Mouse (Mus musculus) liver, embryonic 13.5 days (tissue): ENCODE measurements around the gene Fem1b. TPM values are rescaled to one million over a fixed set of nuclear protein-coding genes. Genes with fewer than 3 reads are reported as not detected.
"Not testable (repeated sequence)": the region's sequence is repeated elsewhere in the genome, so short reads cannot be mapped to it uniquely, and the experiment has no call there.

Experiments used
- ATAC-seq: fragments of 200-750 bp; cut with Nextera tagmentation; 2 replicates; pipeline ENCODE4 v1.8.0; 2017; ENCODE audit warnings: low read depth, mild to moderate bottlenecking, moderate number of reproducible peaks, moderate library complexity
- DNase-seq: peaks from one replicate; pipeline ENCODE4 v3.0.0; 2022
- H3K27ac ChIP-seq: fragments of 300-500 bp; sonication (generic); 2 replicates; pipeline ENCODE4 v1.5.1; 2015; ENCODE audit warnings: moderate library complexity, mild to moderate bottlenecking, inconsistent platforms
- H3K27me3 ChIP-seq: fragments of 300-500 bp; sonication (generic); 2 replicates; pipeline ENCODE4 v1.6.1; 2015; ENCODE audit warnings: mild to moderate bottlenecking, inconsistent platforms
- H3K36me3 ChIP-seq: fragments of 300-500 bp; sonication (generic); 2 replicates; pipeline ENCODE4 v1.6.1; 2015; ENCODE audit warnings: mild to moderate bottlenecking, inconsistent platforms
- H3K4me1 ChIP-seq: fragments of 300-500 bp; sonication (generic); replicated peaks from 2 replicates; pipeline ENCODE4 v1.6.1; 2015; ENCODE audit warnings: inconsistent platforms
- H3K4me2 ChIP-seq: fragments of 300-500 bp; sonication (generic); 2 replicates; pipeline ENCODE4 v1.6.1; 2015; ENCODE audit warnings: inconsistent platforms, mild to moderate bottlenecking, moderate library complexity
- H3K4me3 ChIP-seq: fragments of 300-500 bp; sonication (generic); replicated peaks from 2 replicates; pipeline ENCODE4 v1.5.1; 2015; ENCODE audit warnings: mild to moderate bottlenecking, inconsistent platforms
- H3K9ac ChIP-seq: fragments of 300-500 bp; sonication (generic); 2 replicates; pipeline ENCODE4 v1.6.1; 2015; ENCODE audit warnings: mild to moderate bottlenecking, inconsistent platforms
- H3K9me3 ChIP-seq: fragments of 300-500 bp; sonication (generic); replicated peaks from 2 replicates; pipeline ENCODE4 v1.6.1; 2016; ENCODE audit warnings: inconsistent platforms
- WGBS: fragments of 180-500 bp; shearing (Covaris S2); methylation state at CpG from one replicate; pipeline ENCODE4 v1.1.7; 2015; ENCODE audit not compliant: insufficient replicate concordance; 5-methylcytosine and 5-hydroxymethylcytosine counted together
- polyA plus RNA-seq: library from polyadenylated mRNA; unstranded; fragments of >200 nt; fragmentation: Nextera tagmentation; extraction: Ambion mirVana; gene quantifications from 2 replicates; pipeline ENCODE4 v1.2.1, GENCODE M21; 2015

Fem1b gene
- polyA plus RNA-seq, 1 experiment from 2014 or later = 9.4 TPM

GRCm38 (mm10) chr9:62812216-62813049 is 699 bp upstream of the Fem1b start:
- Histone ChIP-seq H3K27ac (peak overlapping the region; percentile 93), H3K36me3 (0 out of 2 replicates have a peak, but pooled peaks cover 5% of the 10 kb centered on the region), H3K9ac (peak overlapping the region; percentile 97), H3K27me3 (no peaks in the 10 kb centered on the region), H3K9me3 (no peaks in the 10 kb centered on the region), H3K4me1 (peaks cover 43% of the 10 kb centered on the region), H3K4me3 (peak overlapping the region; percentile 87), H3K4me2 (peak overlapping the region; percentile 92)
- WGBS = 25% methylated on average over 14 of the region's 14 CpGs
- no peak for ATAC-seq
- DNase-seq = no peak

GRCm38 (mm10) chr9:62810543-62811515 is 905 bp downstream of the Fem1b start:
- peak; percentile 73 for ATAC-seq
- no peaks in the 10 kb centered on the region for H3K9me3 ChIP-seq
- H3K27me3 ChIP-seq = no peaks in the 10 kb centered on the region
- DNase-seq = peak; percentile 63
- H3K4me3 ChIP-seq = peak overlapping the region; percentile 87
- H3K36me3 ChIP-seq = 0 out of 2 replicates have a peak, but pooled peaks cover 7% of the 10 kb centered on the region
- peak overlapping the region; percentile 92 for H3K4me2 ChIP-seq
- under 1% methylated on average over 58 of the region's 58 CpGs for WGBS
- H3K27ac ChIP-seq = peak overlapping the region; percentile 93
- H3K9ac ChIP-seq = peak overlapping the region; percentile 97
- peaks cover 50% of the 10 kb centered on the region for H3K4me1 ChIP-seq

DNA sequence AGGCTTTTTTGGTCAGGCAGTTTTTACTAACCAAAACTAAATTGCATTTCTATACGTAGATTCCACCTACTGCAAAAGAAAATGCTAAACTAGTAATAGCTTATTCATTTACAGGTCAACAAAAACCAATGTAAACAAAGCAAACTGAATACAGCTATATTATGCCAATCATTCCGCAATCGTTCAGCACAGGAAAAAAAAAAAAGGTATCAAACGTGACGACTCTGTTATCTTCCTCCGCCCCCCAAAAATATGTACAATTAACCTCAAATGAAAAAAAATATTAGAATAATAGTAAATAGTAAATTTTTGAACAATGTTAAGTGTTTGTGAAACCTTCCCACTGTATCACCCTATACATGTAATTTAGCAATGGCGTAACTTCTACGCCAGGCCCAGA is 1.6 kb downstream of the Fem1b start:
- Histone ChIP-seq H3K36me3 (0 out of 2 replicates have a peak, but pooled peaks cover 10% of the 10 kb centered on the region), H3K4me3 (peak overlapping the region; percentile 87), H3K4me1 (peaks cover 55% of the 10 kb centered on the region), H3K9me3 (no peaks in the 10 kb centered on the region), H3K4me2 (peak overlapping the region; percentile 92), H3K9ac (peak overlapping the region; percentile 97), H3K27me3 (no peaks in the 10 kb centered on the region), H3K27ac (peak overlapping the region; percentile 93)
- 11% methylated on average over 8 of the region's 8 CpGs for WGBS
- ATAC-seq (no peak), DNase-seq (no peak)

DNA sequence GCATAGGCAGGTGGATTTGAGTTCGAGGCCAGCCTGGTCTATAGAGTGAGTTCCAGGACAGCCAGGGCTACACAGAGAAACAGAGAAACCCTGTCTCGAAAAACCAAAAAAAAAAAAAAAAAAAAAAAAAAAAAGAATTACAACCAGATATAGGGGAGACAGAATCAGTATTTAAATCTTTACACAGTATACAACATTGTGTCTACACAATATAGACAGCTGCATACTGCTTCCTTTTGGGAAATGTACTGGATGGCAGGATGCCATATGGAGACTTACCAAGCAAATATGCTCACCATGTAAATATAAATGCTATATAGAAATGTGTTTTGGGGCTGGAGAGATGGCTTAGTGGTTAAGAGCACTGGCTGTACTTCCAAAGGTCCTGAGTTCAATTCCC is 12.5 kb downstream of the Fem1b start:
- DNase-seq, H3K4me1 ChIP-seq, H3K9ac ChIP-seq, H3K27ac ChIP-seq, H3K4me3 ChIP-seq, H3K27me3 ChIP-seq, ATAC-seq, H3K4me2 ChIP-seq, H3K9me3 ChIP-seq: not testable (repeated sequence)
- 77% methylated on average over 2 of the region's 2 CpGs for WGBS
- H3K36me3 ChIP-seq = peaks cover 57% of the 10 kb centered on the region

GRCm38 (mm10) chr9:62789856-62790255 is 21.9 kb downstream of the Fem1b start:
- H3K9me3 ChIP-seq = no peaks in the 10 kb centered on the region
- ATAC-seq = no peak

GRCm38 (mm10) chr9:62786721-62787120 is 25.0 kb downstream of the Fem1b start:
- H3K4me1 ChIP-seq = peaks cover 17% of the 10 kb centered on the region
- no peak for DNase-seq
- ATAC-seq = no peak

More at GRCm38 (mm10) chr9:62789856-62790255, 21.9 kb downstream of the Fem1b start:
- H3K4me2 ChIP-seq = no peak overlapping the region
- peaks cover 5% of the 10 kb centered on the region; the same call in 1 of the 2 replicates for H3K4me1 ChIP-seq
- 90% methylated on average over 12 of the region's 12 CpGs for WGBS
- H3K4me3 ChIP-seq = no peak overlapping the region
- H3K9ac ChIP-seq = no peak overlapping the region
- H3K27me3 ChIP-seq = no peaks in the 10 kb centered on the region
- H3K36me3 ChIP-seq = peaks cover 30% of the 10 kb centered on the region
- no peak for DNase-seq
- no peak overlapping the region for H3K27ac ChIP-seq

GRCm38 (mm10) chr9:62784233-62784632 is 27.5 kb downstream of the Fem1b start:
- no peak for ATAC-seq
- Histone ChIP-seq H3K4me3 (no peak overlapping the region), H3K27me3 (no peaks in the 10 kb centered on the region), H3K27ac (no peak overlapping the region), H3K9me3 (no peaks in the 10 kb centered on the region), H3K4me2 (no peak overlapping the region), H3K4me1 (peaks cover 17% of the 10 kb centered on the region), H3K36me3 (no peaks in the 10 kb centered on the region), H3K9ac (no peak overlapping the region)
- WGBS = 86% methylated on average over 2 of the region's 2 CpGs
- DNase-seq = no peak

More at GRCm38 (mm10) chr9:62786721-62787120, 25.0 kb downstream of the Fem1b start:
- Histone ChIP-seq H3K36me3 (peaks cover 4% of the 10 kb centered on the region; the same call in 1 of the 2 replicates), H3K9me3 (no peaks in the 10 kb centered on the region), H3K27ac (no peak overlapping the region), H3K4me3 (no peak overlapping the region), H3K4me2 (no peak overlapping the region), H3K9ac (no peak overlapping the region), H3K27me3 (no peaks in the 10 kb centered on the region)
- 69% methylated on average over 5 of the region's 5 CpGs for WGBS

DNA sequence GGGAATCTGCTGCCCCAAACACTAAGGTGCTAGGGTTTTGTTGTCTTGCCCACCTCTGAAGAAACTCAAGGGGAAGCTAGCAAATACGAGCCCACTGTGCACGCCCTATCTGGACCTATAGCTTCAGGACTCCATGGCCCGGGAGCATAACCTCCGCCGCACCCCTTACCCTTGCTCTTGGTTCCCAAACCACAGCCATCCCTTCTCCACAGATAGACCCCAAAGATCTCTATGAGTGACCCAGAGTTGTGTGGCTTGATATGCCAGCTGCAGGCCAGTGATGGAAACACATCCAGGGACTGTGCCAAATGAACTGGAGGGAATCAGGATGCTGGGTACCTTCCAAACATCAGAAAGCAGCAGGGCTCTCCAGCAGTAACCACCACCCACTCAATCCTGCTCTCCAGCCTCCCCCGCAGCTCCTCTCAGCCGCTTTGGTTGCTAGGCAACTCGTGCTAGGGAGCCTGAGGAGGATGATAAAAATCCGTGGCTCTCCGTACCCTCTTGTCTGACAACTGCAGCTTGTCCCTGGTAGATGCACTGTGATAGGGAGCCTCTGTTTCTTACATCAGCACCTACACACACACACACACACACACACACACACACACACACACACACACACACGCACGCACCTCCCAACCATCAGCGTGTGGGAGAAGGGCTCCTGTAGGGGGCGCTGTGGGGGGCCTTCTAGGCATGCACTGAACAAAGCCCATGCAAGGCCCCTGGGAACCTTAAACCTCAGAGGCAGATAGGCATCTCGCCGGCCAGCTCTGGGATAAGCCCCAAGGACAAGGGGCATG is 28.6 kb downstream of the Fem1b start:
- H3K9me3 ChIP-seq = no peaks in the 10 kb centered on the region
- no peaks in the 10 kb centered on the region for H3K36me3 ChIP-seq
- no peak overlapping the region for H3K9ac ChIP-seq
- H3K4me2 ChIP-seq = no peak overlapping the region
- WGBS = 39% methylated on average over 16 of the region's 16 CpGs
- no peak overlapping the region for H3K4me3 ChIP-seq
- no peaks in the 10 kb centered on the region for H3K27me3 ChIP-seq
- H3K27ac ChIP-seq = no peak overlapping the region
- H3K4me1 ChIP-seq = peaks cover 17% of the 10 kb centered on the region
- DNase-seq (peak; percentile 11), ATAC-seq (peak; percentile 58)

DNA sequence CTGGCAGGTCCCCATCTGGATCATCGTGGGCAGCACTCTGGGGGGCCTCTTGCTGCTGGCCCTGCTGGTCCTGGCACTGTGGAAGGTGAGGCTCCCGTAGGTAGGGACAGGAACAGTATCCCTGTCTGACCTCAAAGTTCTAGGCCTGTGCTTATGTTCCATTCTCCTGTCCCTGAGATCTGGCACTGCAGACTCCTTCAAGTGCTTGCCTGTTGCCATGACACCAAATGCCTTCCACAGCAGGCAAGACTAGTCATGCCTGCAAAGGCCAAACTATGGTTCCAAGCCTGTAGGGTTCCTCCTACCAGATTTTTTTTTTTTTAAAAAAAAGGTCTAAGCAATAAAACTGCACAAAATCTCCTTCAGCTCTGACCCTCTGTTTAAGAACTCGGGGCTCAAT is 29.8 kb downstream of the Fem1b start:
- Histone ChIP-seq H3K9me3 (no peaks in the 10 kb centered on the region), H3K27ac (no peak overlapping the region), H3K4me3 (no peak overlapping the region), H3K4me1 (peaks cover 17% of the 10 kb centered on the region), H3K27me3 (no peaks in the 10 kb centered on the region), H3K36me3 (no peaks in the 10 kb centered on the region), H3K9ac (no peak overlapping the region), H3K4me2 (no peak overlapping the region)
- no peak for ATAC-seq
- WGBS = 66% methylated on average over 3 of the region's 3 CpGs
- no peak for DNase-seq

- peaks cover 16% of the 10 kb centered on the region for H3K4me1 ChIP-seq
- H3K9ac ChIP-seq = no peak overlapping the region
- H3K36me3 ChIP-seq = no peaks in the 10 kb centered on the region
- H3K27ac ChIP-seq = no peak overlapping the region
- ATAC-seq (no peak), DNase-seq (no peak)
- 79% methylated on average over 9 of the region's 9 CpGs for WGBS
- no peaks in the 10 kb centered on the region for H3K27me3 ChIP-seq
- H3K4me2 ChIP-seq = no peak overlapping the region
- H3K4me3 ChIP-seq = no peak overlapping the region
- H3K9me3 ChIP-seq = no peaks in the 10 kb centered on the region
Observed at GRCm38 (mm10) chr9:62778721-62779120, 33.0 kb downstream of the Fem1b start.
